Mouse (Mus musculus) G1E (cell line): ENCODE results near the gene Trpv4.

Experiments used
- CTCF ChIP-seq: IDR thresholded peaks from 2 replicates; pipeline ENCODE4 v1.5.1; 2012; ENCODE audit warnings: low read depth, low read length, inconsistent platforms, mixed read lengths
- GATA1 ChIP-seq: IDR thresholded peaks from 2 replicates; pipeline ENCODE4 v1.6.1; 2012; ENCODE audit warnings: borderline replicate concordance, low read length, inconsistent platforms, mixed read lengths
- TAL1 ChIP-seq: conservative IDR thresholded peaks from 2 replicates; pipeline ENCODE4 v1.6.1; 2012; ENCODE audit warnings: low read depth, low read length, inconsistent platforms, mixed read lengths

GRCm38 (mm10) chr5:114618851-114619250 is 39.4 kb downstream of the Trpv4 start:
- peak; percentile 96 for TF ChIP-seq CTCF
- no peak for TF ChIP-seq GATA1
- no peak for TF ChIP-seq TAL1
